Mouse (Mus musculus) testis, adult 2 months (tissue): ENCODE data around the gene Arl15. TPM values are rescaled to one million over a fixed set of nuclear protein-coding genes. Genes with fewer than 3 reads are reported as not detected.

Source experiments
- H3K27ac ChIP-seq: fragments of 200-500 bp; 2 replicates; pipeline ENCODE4 v1.5.1; 2012; ENCODE audit warnings: low read depth, low read length; ENCODE audit not compliant: control insufficient read depth, insufficient read depth
- H3K27me3 ChIP-seq: fragments of 200-500 bp; 2 replicates; pipeline ENCODE4 v1.6.1; 2012; ENCODE audit warnings: mild to moderate bottlenecking, low read length, moderate library complexity; ENCODE audit not compliant: control insufficient read depth, insufficient read depth
- H3K36me3 ChIP-seq: fragments of 200-500 bp; 2 replicates; pipeline ENCODE4 v1.6.1; 2012; ENCODE audit warnings: mild to moderate bottlenecking, low read length; ENCODE audit not compliant: control insufficient read depth, insufficient read depth
- H3K4me1 ChIP-seq: fragments of 200-500 bp; 2 replicates; pipeline ENCODE4 v1.6.1; 2012; ENCODE audit warnings: low read length; ENCODE audit not compliant: control insufficient read depth, insufficient read depth
- H3K4me3 ChIP-seq: fragments of 200-500 bp; 2 replicates; pipeline ENCODE4 v1.5.1; 2012; ENCODE audit warnings: low read depth, mild to moderate bottlenecking, low read length, moderate library complexity, mixed read lengths; ENCODE audit not compliant: control insufficient read depth
- CTCF ChIP-seq: fragments of 200-500 bp; IDR thresholded peaks from 2 replicates; pipeline ENCODE4 v1.5.1; 2012; ENCODE audit warnings: low read depth, mild to moderate bottlenecking, inconsistent platforms, low read length, moderate library complexity; ENCODE audit not compliant: control insufficient read depth, insufficient read depth, insufficient replicate concordance
- POLR2A ChIP-seq: fragments of 200-500 bp; IDR thresholded peaks from 2 replicates; pipeline ENCODE4 v1.6.1; 2012; ENCODE audit warnings: low read depth, mild to moderate bottlenecking, inconsistent platforms, low read length, moderate library complexity; ENCODE audit not compliant: control insufficient read depth
- polyA plus RNA-seq: library from polyadenylated mRNA; depleted of rRNA; stranded (reverse); fragments of >200 nt; gene quantifications from 2 replicates; pipeline ENCODE4 v1.2.3, GENCODE M21; 2012

The Arl15 gene
- polyA plus RNA-seq, 1 experiment: 2.0 TPM

DNA sequence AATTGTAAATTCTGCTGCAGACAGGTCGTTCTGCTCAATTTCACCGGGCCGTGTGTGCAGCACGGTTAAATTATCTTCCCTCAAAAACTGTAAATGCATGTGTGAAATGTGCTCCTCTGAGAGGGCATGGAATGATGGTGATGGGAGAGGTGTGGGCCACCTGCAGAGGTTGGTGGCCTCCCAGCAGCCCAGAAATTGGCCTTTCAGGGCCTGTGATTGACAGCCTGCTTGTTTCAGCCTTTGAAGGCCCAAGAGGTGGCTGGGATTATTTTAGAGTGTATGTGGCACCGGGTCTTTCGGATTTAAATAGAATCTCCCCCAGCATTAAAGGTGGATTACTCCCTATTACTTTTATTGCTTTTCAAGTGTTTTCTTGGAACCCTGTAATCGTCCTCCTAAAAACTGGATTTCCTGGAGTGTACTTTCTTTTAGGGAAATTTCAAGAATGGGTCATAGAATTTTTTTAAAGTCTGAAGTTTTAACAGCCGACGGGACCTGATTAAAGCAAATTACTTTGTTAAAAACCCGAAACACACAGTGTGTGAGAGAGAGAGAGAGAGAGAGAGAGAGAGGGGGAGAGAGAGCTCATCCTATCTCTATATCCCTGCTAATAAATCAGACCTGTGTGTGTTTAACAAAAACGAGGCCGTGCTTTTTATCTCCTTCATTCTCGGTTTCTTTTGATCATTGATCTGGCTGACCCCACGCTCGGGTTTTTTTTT is 186.6 kb downstream of the Arl15 start:
- Histone ChIP-seq H3K4me3 (no peak overlapping the region), H3K36me3 (no peaks in the 10 kb centered on the region), H3K27me3 (no peaks in the 10 kb centered on the region), H3K4me1 (no peaks in the 10 kb centered on the region), H3K27ac (no peak overlapping the region)
- TF ChIP-seq POLR2A (no peak), CTCF (no peak)

DNA sequence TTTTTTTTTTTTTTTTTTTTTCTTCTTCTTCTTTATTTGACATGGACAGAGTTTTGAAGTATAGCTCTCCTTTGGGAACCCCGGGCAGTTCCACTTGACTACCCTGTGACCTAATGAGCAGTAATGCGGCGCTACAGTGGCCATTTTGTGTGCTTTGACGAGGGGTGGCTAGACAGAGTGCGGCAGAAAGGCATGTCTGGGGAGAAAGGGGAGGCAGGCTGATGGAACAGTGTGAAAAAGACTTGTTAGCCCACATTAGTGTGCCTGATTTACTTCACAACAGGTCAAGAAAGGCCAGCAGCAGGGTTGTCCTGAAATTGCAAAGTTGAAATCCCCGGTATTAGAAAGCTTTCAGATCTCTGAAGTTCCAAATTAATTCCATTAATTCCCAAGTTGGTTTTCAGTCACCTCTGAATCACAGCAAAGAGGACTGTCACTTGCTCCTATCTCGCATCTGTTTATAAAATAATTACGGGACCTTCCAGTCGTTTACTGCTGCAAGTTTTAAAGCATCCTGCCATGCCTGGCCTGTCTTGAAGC is 187.2 kb downstream of the Arl15 start:
- Histone ChIP-seq H3K36me3 (no peaks in the 10 kb centered on the region), H3K4me3 (no peak overlapping the region), H3K27ac (no peak overlapping the region), H3K27me3 (no peaks in the 10 kb centered on the region), H3K4me1 (no peaks in the 10 kb centered on the region)
- TF ChIP-seq POLR2A (no peak), CTCF (no peak)

DNA sequence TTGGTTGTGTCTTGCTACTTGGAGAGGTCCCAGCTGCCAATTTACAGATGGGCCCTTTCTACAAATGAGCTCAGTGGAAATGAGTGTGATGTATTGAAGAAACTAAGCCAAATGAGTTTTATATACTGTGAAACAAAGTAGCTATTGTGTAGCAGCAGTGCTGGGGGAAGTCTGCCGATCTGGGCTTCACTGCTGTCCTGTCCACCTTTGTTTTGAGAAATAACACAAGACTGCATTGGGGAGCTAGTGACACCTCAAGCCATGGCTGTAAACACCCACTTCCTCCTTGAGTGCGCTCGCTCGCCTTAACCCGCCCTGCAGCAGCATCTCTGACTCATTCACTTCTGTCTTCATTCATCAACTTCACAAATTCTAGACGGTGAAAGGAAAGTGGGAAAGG is 189.3 kb downstream of the Arl15 start:
- H3K36me3 ChIP-seq: no peaks in the 10 kb centered on the region
- no peaks in the 10 kb centered on the region for H3K27me3 ChIP-seq
- H3K4me1 ChIP-seq: no peaks in the 10 kb centered on the region
- no peak overlapping the region for H3K27ac ChIP-seq
- TF ChIP-seq CTCF (no peak), POLR2A (no peak)
- no peak overlapping the region for H3K4me3 ChIP-seq

DNA sequence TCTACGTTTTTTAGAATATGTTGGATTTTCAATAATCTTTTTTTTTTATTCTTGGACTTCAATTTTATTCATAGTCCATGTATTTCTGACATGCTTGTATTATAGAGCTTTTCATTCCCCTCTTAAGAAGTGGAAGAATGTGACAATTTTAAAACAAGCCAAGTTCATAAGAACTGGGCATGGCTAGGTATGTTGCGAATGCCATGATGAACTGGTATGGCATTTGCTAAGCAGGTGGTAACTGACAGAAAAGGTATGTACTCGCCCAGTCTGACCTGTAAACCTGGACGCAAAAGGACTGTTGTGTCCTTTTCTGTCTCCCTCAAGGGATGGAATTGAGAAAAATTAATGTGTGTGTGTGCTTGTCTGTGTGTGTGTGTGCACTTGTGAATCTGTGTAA is 190.2 kb downstream of the Arl15 start:
- H3K4me1 ChIP-seq: no peaks in the 10 kb centered on the region
- H3K27ac ChIP-seq: no peak overlapping the region
- H3K4me3 ChIP-seq: no peak overlapping the region
- no peaks in the 10 kb centered on the region for H3K36me3 ChIP-seq
- TF ChIP-seq CTCF: no peak
- TF ChIP-seq POLR2A: no peak
- H3K27me3 ChIP-seq: no peaks in the 10 kb centered on the region

DNA sequence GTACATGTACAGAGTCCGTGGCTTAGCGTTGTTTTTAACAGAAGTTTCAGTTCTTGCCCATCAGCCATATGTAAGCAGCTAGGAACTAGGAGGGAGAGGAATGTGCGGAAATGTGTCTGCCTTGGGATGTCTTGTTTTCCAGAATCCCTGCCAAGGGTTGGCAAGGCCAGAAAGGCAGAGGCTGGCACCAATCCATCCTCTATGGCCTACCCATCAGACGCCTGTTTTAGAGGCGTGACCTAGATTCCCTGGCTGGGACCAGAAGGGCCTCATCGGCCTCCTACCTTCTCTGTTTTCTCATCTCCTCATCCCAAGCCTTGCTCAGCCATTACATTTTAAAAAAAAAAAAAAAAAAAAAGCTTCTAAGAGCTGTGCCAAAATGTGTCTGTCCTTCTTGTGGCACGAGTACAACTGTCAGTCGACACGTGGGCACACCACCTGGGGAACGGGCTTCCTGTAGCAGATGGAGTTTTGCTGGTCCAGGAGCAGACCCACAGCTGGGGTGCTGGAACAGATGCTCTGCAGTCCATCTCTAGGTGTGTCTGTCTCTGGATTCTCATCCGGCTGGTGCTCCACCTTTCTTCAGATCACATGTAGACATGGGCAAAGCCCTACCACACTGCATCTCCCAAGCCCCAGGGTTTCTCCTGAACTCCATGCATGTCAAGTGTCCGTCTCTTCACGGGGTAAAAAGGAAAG is 192.7 kb downstream of the Arl15 start:
- Histone ChIP-seq H3K36me3 (no peaks in the 10 kb centered on the region), H3K27ac (no peak overlapping the region), H3K4me1 (no peaks in the 10 kb centered on the region), H3K4me3 (no peak overlapping the region), H3K27me3 (no peaks in the 10 kb centered on the region)
- no peak for TF ChIP-seq POLR2A
- no peak for TF ChIP-seq CTCF

DNA sequence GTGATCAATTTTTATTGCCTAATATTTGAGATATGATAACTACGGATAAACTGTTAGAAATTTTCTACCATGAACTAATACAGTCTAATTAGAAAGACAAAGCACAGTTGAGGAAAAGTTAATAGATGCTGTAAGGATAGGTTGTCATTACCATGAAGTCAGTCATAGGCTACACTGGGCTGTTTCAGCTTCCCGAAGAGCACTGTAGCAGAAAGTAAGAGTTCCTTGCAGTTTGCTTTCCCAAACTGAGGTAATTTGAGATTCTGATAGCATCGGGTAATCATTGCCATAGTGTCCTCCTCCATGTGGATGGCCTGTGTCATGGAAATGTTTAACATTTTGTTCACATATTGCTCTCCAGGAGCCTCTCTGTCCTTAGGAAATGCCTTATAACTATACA is 195.9 kb downstream of the Arl15 start:
- Histone ChIP-seq H3K36me3 (no peaks in the 10 kb centered on the region), H3K27ac (no peak overlapping the region), H3K4me3 (no peak overlapping the region), H3K27me3 (no peaks in the 10 kb centered on the region), H3K4me1 (no peaks in the 10 kb centered on the region)
- TF ChIP-seq POLR2A: no peak
- no peak for TF ChIP-seq CTCF

DNA sequence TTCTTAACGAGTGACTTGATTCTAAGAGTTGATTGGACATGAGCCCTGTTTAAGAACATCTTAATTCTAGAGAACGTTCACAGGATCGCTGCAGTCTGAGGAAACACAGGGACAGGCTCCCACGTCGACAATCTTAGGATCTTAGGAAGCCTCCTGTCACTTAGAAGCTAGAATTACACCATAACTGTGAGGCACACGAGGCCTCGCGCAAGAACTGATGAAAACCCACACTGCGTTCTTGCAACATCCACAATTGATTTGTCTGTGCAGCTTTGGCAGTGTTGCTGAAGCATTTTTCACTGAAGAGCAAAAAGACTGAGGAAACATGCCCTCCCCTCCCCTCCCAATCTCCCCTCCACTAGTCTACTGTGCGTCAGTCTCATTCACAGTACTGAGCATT is 196.4 kb downstream of the Arl15 start:
- Histone ChIP-seq H3K4me3 (no peak overlapping the region), H3K4me1 (no peaks in the 10 kb centered on the region)
- no peak for TF ChIP-seq POLR2A
- no peak for TF ChIP-seq CTCF

More for the DNA sequence above, 196.4 kb downstream of the Arl15 start:
- Histone ChIP-seq H3K27me3 (no peaks in the 10 kb centered on the region), H3K36me3 (no peaks in the 10 kb centered on the region), H3K27ac (no peak overlapping the region)
